Mouse (Mus musculus): Measurements from ENCODE around the gene Gucy1b1.

GRCm38 (mm10) chr3:82104229-82104628 lies 29.7 kb upstream of the Gucy1b1 start:
- TF ChIP-seq CTCF (IDR thresholded peaks at IDR 0.05; ENCODE audit: low read depth, low read length) (no peak), POLR2A (IDR thresholded peaks at IDR 0.05; ENCODE audit: insufficient read depth, low read length) (no peak), EP300 (IDR thresholded peaks at IDR 0.05; ENCODE audit: insufficient read depth, low read depth, low read length) (no peak)

All from ES-Bruce4 (cell line).